Comparison of ENCODE assay signal across 8 mouse cellular contexts in the genomic region with DNA sequence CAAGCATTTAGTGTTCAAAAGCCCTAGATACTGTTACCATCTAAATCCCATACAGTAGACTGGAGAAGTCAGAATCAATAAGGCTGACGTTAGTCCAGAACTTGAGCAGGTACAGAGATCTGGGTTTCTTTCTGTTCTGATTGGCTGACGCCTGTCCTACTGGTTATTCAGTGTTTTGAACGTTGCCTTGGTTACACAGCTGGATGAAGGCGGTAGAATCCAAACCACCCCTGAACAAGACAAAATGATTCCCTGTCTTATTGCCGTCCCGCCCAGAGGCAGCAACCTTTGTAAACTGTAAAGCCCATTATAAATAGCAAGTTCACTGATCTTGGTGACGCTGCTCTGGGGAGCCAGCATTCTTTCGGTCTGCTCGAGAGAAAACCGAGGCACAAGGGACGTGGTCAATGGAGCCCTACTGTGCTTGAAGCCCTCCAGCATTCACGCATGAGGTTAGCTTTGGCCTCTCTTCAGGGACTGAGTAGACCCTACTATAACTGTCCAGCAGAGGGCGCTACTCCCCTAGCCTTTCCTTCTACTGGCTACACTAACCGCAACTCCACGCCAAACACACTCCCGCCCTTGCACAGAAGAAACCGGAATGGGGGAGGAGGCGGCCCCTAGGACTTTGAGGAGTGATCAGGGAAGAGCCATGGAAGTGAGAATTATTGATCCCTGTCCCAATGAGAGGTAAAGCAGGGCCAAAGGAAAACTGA. TPM values are rescaled to one million over a fixed set of nuclear protein-coding genes. Genes with fewer than 3 reads are reported as not detected.
DNase-seq lines count a peak whose midpoint lies in the region; ATAC-seq lines count a peak whose summit lies in the region.

No protein-coding gene starts in this region.

- H3K9me3 ChIP-seq in intestine, embryonic 14.5 days (ENCODE audit: control insufficient read depth, low read length) = no peaks in the 10 kb centered on the region

- peak overlapping the region; percentile 40 for H3K4me3 ChIP-seq in intestine, embryonic 14.5 days (ENCODE audit: low read depth, low read length)

- WGBS in intestine, embryonic 14.5 days = 6% methylated on average over 18 of the region's 18 CpGs

- no peaks in the 10 kb centered on the region for H3K36me3 ChIP-seq in intestine, embryonic 14.5 days (ENCODE audit: control insufficient read depth, insufficient read depth, low read length)

- peaks cover 51% of the 10 kb centered on the region for H3K4me1 ChIP-seq in intestine, embryonic 14.5 days (replicated peaks; ENCODE audit: control insufficient read depth, insufficient read depth, low read length)

- intact Hi-C loops in gastrocnemius, postnatal 14 days (cut with DNase I; ENCODE audit: low total_unique reads) = loop anchor here (2.0 to 10.0 kb wide), 2 partner anchors 62 to 94 kb away; no protein-coding TSS in a partner anchor
- intact Hi-C loops in left cerebral cortex, postnatal 14 days (cut with DNase I) = loop anchor here (1.0 kb wide), 2 partner anchors 60 to 92 kb away; no protein-coding TSS in a partner anchor

- no peaks in the 10 kb centered on the region for H3K27me3 ChIP-seq in intestine, embryonic 14.5 days (replicated peaks; ENCODE audit: control insufficient read depth, insufficient read depth, low read length)

- H3K27ac ChIP-seq in intestine, embryonic 14.5 days (ENCODE audit: low read depth) = peak overlapping the region; percentile 100

- DNase-seq in adrenal gland, adult (ENCODE audit: inconsistent age in 2 of 2, low spot score in 1 of 2) = peak; percentile 93 to 98
- DNase-seq in embryo, embryonic 10.5 days (ENCODE audit: low spot score) = peak; percentile 98
- DNase-seq in gastrocnemius, postnatal 14 days = peak; percentile 94
- peak; percentile 98 for DNase-seq in intestine, embryonic 14.5 days (ENCODE audit: low spot score)
- peak; percentile 95 to 97 for DNase-seq in left cerebral cortex, postnatal 14 days (ENCODE audit: low spot score in 2 of 2)
- peak; percentile 97 for DNase-seq in right cerebral cortex, postnatal 14 days
- DNase-seq in urinary bladder, postnatal 25 days (ENCODE audit: low spot score) = peak; percentile 93

- peak; percentile 77 for ATAC-seq in intestine, embryonic 14.5 days (replicated peaks; ENCODE audit: low FRiP score, low TSS enrichment, low read depth)
- peak; percentile 56 for ATAC-seq in megakaryocyte-erythroid progenitor cell, adult 5-6 weeks (replicated peaks; ENCODE audit: low FRiP score, low TSS enrichment, poor library complexity, severe bottlenecking)

- peak overlapping the region; percentile 96 for H3K9ac ChIP-seq in intestine, embryonic 14.5 days (ENCODE audit: low read length)

- peak overlapping the region; percentile 91 for H3K4me2 ChIP-seq in intestine, embryonic 14.5 days (ENCODE audit: low read length)

RNA-seq across cellular contexts. Expression of a gene that starts 14.2 kb away (rescaled TPM):
- total RNA-seq in gastrocnemius, postnatal 14 days (2021) = not detected
- not detected in 2 replicates for polyA plus RNA-seq in intestine, embryonic 14.5 days (2014; fragmentation: Nextera tagmentation; extraction: Ambion mirVana)
- total RNA-seq in left cerebral cortex, postnatal 14 days (2021) = not detected
- not detected in 2 replicates for total RNA-seq in megakaryocyte-erythroid progenitor cell, adult 5-6 weeks (2014; fragmentation: Nextera tagmentation)
- total RNA-seq in megakaryocyte-erythroid progenitor cell, adult 5-6 weeks (2017) = not detected in 2 replicates

RNA-seq across cellular contexts. Expression of a gene that starts 14.3 kb away (rescaled TPM):
- not detected for total RNA-seq in gastrocnemius, postnatal 14 days (2021)
- not detected in 2 replicates for polyA plus RNA-seq in intestine, embryonic 14.5 days (2014; fragmentation: Nextera tagmentation; extraction: Ambion mirVana)
- total RNA-seq in left cerebral cortex, postnatal 14 days (2021) = under 1 TPM; 0.25 to 0.53 TPM
- total RNA-seq in megakaryocyte-erythroid progenitor cell, adult 5-6 weeks (2014; fragmentation: Nextera tagmentation) = not detected in 2 replicates
- total RNA-seq in megakaryocyte-erythroid progenitor cell, adult 5-6 weeks (2017) = not detected in 2 replicates

Comparison
In these comparisons a context has a peak if more than half of its experiments do, and no peak if none do; other contexts are left out.
1. Peak in every context shown above with its lines: DNase-seq, ATAC-seq, H3K4me3 ChIP-seq and H3K27ac ChIP-seq.